Mouse (Mus musculus): ENCODE measurements at regions not wholly inside any gene's neighbourhood (a gene's known extent, or its start where the extent isn't known, plus 50 kb on each side); places are given as distances from the start of the nearest gene placed in this dataset.

GRCm38 (mm10) chr7:134534821-134535220 is 135.6 kb upstream of the Dock1 start:
- no peak for DNase-seq (ENCODE audit: low spot score)

- no peak for DNase-seq (ENCODE audit: low spot score)
Measured at GRCm38 (mm10) chr7:134541699-134542098, 128.8 kb upstream of the Dock1 start.

GRCm38 (mm10) chr7:134546187-134546586 is 124.3 kb upstream of the Dock1 start:
- DNase-seq (ENCODE audit: low spot score) = no peak

GRCm38 (mm10) chr7:134549286-134549919 is 121.1 kb upstream of the Dock1 start:
- DNase-seq (ENCODE audit: low spot score) = no peak

GRCm38 (mm10) chr7:134550221-134550809 is 120.1 kb upstream of the Dock1 start:
- DNase-seq (ENCODE audit: low spot score) = no peak

- DNase-seq (ENCODE audit: low spot score) = no peak
Measured at GRCm38 (mm10) chr7:134552051-134552451, 118.4 kb upstream of the Dock1 start.

GRCm38 (mm10) chr7:134556061-134556460 is 114.4 kb upstream of the Dock1 start:
- no peak for DNase-seq (ENCODE audit: low spot score)

- peak; percentile 81 for DNase-seq (ENCODE audit: low spot score)
Measured at GRCm38 (mm10) chr7:134566322-134566721, 104.1 kb upstream of the Dock1 start.

- DNase-seq (ENCODE audit: low spot score) = no peak
Measured at GRCm38 (mm10) chr7:134569247-134569646, 101.2 kb upstream of the Dock1 start.

- DNase-seq (ENCODE audit: low spot score) = no peak
Measured at GRCm38 (mm10) chr7:134570176-134570810, 100.2 kb upstream of the Dock1 start.

GRCm38 (mm10) chr7:134581746-134582145 is 88.7 kb upstream of the Dock1 start:
- DNase-seq (ENCODE audit: low spot score) = no peak

GRCm38 (mm10) chr7:134585478-134585877 is 85.0 kb upstream of the Dock1 start:
- DNase-seq (ENCODE audit: low spot score) = no peak

- DNase-seq (ENCODE audit: low spot score) = no peak
Measured at GRCm38 (mm10) chr7:134586990-134587389, 83.5 kb upstream of the Dock1 start.

- DNase-seq (ENCODE audit: low spot score) = peak; percentile 79
Measured at GRCm38 (mm10) chr7:134607886-134608285, 62.6 kb upstream of the Dock1 start.

GRCm38 (mm10) chr7:134610159-134610558 is 60.3 kb upstream of the Dock1 start:
- DNase-seq (ENCODE audit: low spot score) = no peak

- DNase-seq (ENCODE audit: low spot score) = no peak
Measured at GRCm38 (mm10) chr7:134611371-134611770, 59.1 kb upstream of the Dock1 start.

GRCm38 (mm10) chr7:134612175-134612633 is 58.2 kb upstream of the Dock1 start:
- DNase-seq (ENCODE audit: low spot score) = no peak

- DNase-seq (ENCODE audit: low spot score) = no peak
Measured at GRCm38 (mm10) chr7:134619220-134619975, 51.1 kb upstream of the Dock1 start.

- DNase-seq (ENCODE audit: low spot score) = no peak
Measured at GRCm38 (mm10) chr7:134620006-134620405, 50.4 kb upstream of the Dock1 start.
